Mouse (Mus musculus) layer of hippocampus, adult 2 months (tissue): ENCODE data around the gene Mcm3ap. TPM values are rescaled to one million over a fixed set of nuclear protein-coding genes. Genes with fewer than 3 reads are reported as not detected.

Experiments
- DNase-seq, 2 experiments: peaks; one replicate each; pipeline ENCODE4 v3.0.0; 2022; ENCODE audit warnings: low spot score in 2 of 2
- H3K27ac ChIP-seq: fragments of 200-600 bp; 2 replicates; pipeline ENCODE4 v1.8.1; 2022
- H3K4me3 ChIP-seq: fragments of 200-600 bp; 2 replicates; pipeline ENCODE4 v1.8.1; 2022; ENCODE audit warnings: mild to moderate bottlenecking
- CTCF ChIP-seq: fragments of 200-600 bp; conservative IDR thresholded peaks from 2 replicates; pipeline ENCODE4 v1.8.1; 2022; ENCODE audit warnings: antibody characterized with exemption, mild to moderate bottlenecking, moderate library complexity
- total RNA-seq, 2 experiments: library from RNA; stranded (reverse); gene quantifications; 2 replicates each; pipeline ENCODE4 v1.2.3; 2021

Mcm3ap gene
- total RNA-seq, 2 experiments from 2014 or later, result 51.2 to 53.7 TPM

- TF ChIP-seq CTCF, result no peak
- no peak overlapping the region for H3K4me3 ChIP-seq
- DNase-seq, result no peak
These were observed 7.5 kb upstream of the Mcm3ap start for GRCm38 (mm10) chr10:76461255-76461654.

GRCm38 (mm10) chr10:76462312-76462711, 6.4 kb upstream of the Mcm3ap start:
- peak in 1 of 2 experiments; percentile 9 for DNase-seq
- Histone ChIP-seq H3K4me3 (no peak overlapping the region), H3K27ac (0 out of 2 replicates have a peak overlapping the region, but pooled peaks have one; percentile 39)
- TF ChIP-seq CTCF, result no peak

More at GRCm38 (mm10) chr10:76461255-76461654, 7.5 kb upstream of the Mcm3ap start:
- no peak overlapping the region for H3K27ac ChIP-seq

GRCm38 (mm10) chr10:76462721-76463120, 6.0 kb upstream of the Mcm3ap start:
- H3K27ac ChIP-seq, result 0 out of 2 replicates have a peak overlapping the region, but pooled peaks have one; percentile 39
- no peak overlapping the region for H3K4me3 ChIP-seq
- DNase-seq, result no peak
- TF ChIP-seq CTCF, result no peak

GRCm38 (mm10) chr10:76473759-76474158, 5.0 kb downstream of the Mcm3ap start:
- Histone ChIP-seq H3K27ac (no peak overlapping the region), H3K4me3 (no peak overlapping the region)
- no peak for DNase-seq
- TF ChIP-seq CTCF, result no peak

- no peak overlapping the region for H3K27ac ChIP-seq
- TF ChIP-seq CTCF, result no peak
These were observed 12.1 kb downstream of the Mcm3ap start for GRCm38 (mm10) chr10:76480851-76481250.

GRCm38 (mm10) chr10:76481480-76481879, 12.8 kb downstream of the Mcm3ap start:
- Histone ChIP-seq H3K4me3 (no peak overlapping the region), H3K27ac (no peak overlapping the region)
- no peak for DNase-seq
- TF ChIP-seq CTCF, result no peak

More at GRCm38 (mm10) chr10:76480851-76481250, 12.1 kb downstream of the Mcm3ap start:
- no peak for DNase-seq
- H3K4me3 ChIP-seq, result no peak overlapping the region

GRCm38 (mm10) chr10:76486302-76486701, 17.6 kb downstream of the Mcm3ap start:
- no peak for DNase-seq
- no peak for TF ChIP-seq CTCF

GRCm38 (mm10) chr10:76488265-76488664, 19.5 kb downstream of the Mcm3ap start:
- TF ChIP-seq CTCF, result no peak

More at GRCm38 (mm10) chr10:76486302-76486701, 17.6 kb downstream of the Mcm3ap start:
- Histone ChIP-seq H3K4me3 (no peak overlapping the region), H3K27ac (no peak overlapping the region)

GRCm38 (mm10) chr10:76489205-76489604, 20.5 kb downstream of the Mcm3ap start:
- Histone ChIP-seq H3K27ac (no peak overlapping the region), H3K4me3 (no peak overlapping the region)
- DNase-seq, result no peak
- TF ChIP-seq CTCF, result no peak

More at GRCm38 (mm10) chr10:76488265-76488664, 19.5 kb downstream of the Mcm3ap start:
- H3K27ac ChIP-seq, result no peak overlapping the region
- no peak for DNase-seq
- H3K4me3 ChIP-seq, result no peak overlapping the region

- TF ChIP-seq CTCF, result peak; percentile 55
- no peak overlapping the region for H3K4me3 ChIP-seq
- DNase-seq, result no peak
- H3K27ac ChIP-seq, result no peak overlapping the region
These were observed 24.8 kb downstream of the Mcm3ap start for GRCm38 (mm10) chr10:76493527-76493926.

GRCm38 (mm10) chr10:76495501-76495900, 26.8 kb downstream of the Mcm3ap start:
- Histone ChIP-seq H3K27ac (no peak overlapping the region), H3K4me3 (no peak overlapping the region)
- DNase-seq, result no peak
- TF ChIP-seq CTCF, result no peak

GRCm38 (mm10) chr10:76496366-76496765, 27.6 kb downstream of the Mcm3ap start:
- Histone ChIP-seq H3K4me3 (no peak overlapping the region), H3K27ac (no peak overlapping the region)
- TF ChIP-seq CTCF, result no peak
- DNase-seq, result peak; percentile 20 to 26

- DNase-seq, result no peak
- no peak overlapping the region for H3K4me3 ChIP-seq
These were observed 28.8 kb downstream of the Mcm3ap start for GRCm38 (mm10) chr10:76497522-76497921.

GRCm38 (mm10) chr10:76504271-76504943, 35.7 kb downstream of the Mcm3ap start:
- no peak for TF ChIP-seq CTCF
- Histone ChIP-seq H3K4me3 (no peak overlapping the region), H3K27ac (no peak overlapping the region)
- DNase-seq, result no peak

More at GRCm38 (mm10) chr10:76497522-76497921, 28.8 kb downstream of the Mcm3ap start:
- TF ChIP-seq CTCF, result no peak
- H3K27ac ChIP-seq, result no peak overlapping the region
